Mouse (Mus musculus): ENCODE measurements around the gene Eya2. TPM values are rescaled to one million over a fixed set of nuclear protein-coding genes. Genes with fewer than 3 reads are reported as not detected.

Gene Eya2
- polyA plus RNA-seq, 1 experiment from 2014 or later: 0.16 TPM

GRCm38 (mm10) chr2:165721941-165722340 is 127.1 kb downstream of the Eya2 start:
- TF ChIP-seq CTCF (IDR thresholded peaks at IDR 0.05; ENCODE audit: low read depth): no peak
- 91% methylated on average over 5 of the region's 5 CpGs for WGBS
- ATAC-seq: no peak

DNA sequence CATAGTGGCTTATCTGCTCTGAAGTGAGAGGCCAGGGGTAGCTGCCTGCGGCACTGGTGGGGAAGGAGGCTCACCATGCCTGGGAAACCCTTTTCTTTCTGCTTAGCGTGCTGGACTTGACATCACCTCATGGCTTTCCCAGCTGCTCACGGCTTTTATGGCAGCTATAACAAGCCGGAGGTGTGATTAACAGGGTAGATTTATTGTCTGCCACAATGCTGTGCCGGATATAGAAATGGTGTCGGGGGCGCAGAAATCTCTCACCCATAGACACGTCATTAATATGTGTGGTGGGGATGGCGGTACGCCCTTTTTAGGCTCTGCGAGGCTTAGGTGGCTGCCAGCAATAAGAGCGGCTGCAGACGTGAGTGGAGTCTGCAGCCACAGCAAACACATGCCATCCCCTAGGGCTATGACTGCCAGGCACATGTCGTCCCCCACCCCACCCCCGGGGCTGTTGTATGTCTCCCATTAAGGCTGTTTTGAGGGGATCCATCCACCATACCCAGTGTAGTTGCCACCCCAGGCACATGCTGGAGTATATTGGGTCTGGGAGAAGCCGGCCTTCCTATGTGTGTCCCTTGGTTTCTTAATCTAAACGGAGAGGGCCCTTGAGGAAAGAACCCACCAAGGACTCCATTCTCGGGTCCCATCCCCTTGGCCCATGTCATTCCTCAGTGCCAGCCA is 137.9 kb downstream of the Eya2 start:
- H3K4me1 ChIP-seq (replicated peaks; ENCODE audit: control insufficient read depth, insufficient read depth, low read length): no peaks in the 10 kb centered on the region
- no peak overlapping the region for H3K4me2 ChIP-seq (replicated peaks; ENCODE audit: low read depth)
- H3K9ac ChIP-seq (ENCODE audit: low read depth, low read length): no peak overlapping the region
- H3K27ac ChIP-seq (ENCODE audit: low read depth, low read length): no peak overlapping the region
- no peak overlapping the region for H3K4me3 ChIP-seq (ENCODE audit: low read depth, low read length)
- no peaks in the 10 kb centered on the region for H3K9me3 ChIP-seq (ENCODE audit: control insufficient read depth)
- no peak for ATAC-seq
- no peaks in the 10 kb centered on the region for H3K27me3 ChIP-seq (replicated peaks; ENCODE audit: control insufficient read depth, insufficient read depth, low read length)
- 49% methylated on average over 18 of the region's 18 CpGs for WGBS
- H3K36me3 ChIP-seq (ENCODE audit: control insufficient read depth, insufficient read depth): no peaks in the 10 kb centered on the region
- TF ChIP-seq CTCF (IDR thresholded peaks at IDR 0.05; ENCODE audit: low read depth): no peak

More at GRCm38 (mm10) chr2:165721941-165722340, 127.1 kb downstream of the Eya2 start:
- Histone ChIP-seq H3K4me1 (replicated peaks; ENCODE audit: control insufficient read depth, insufficient read depth, low read length) (no peaks in the 10 kb centered on the region), H3K36me3 (ENCODE audit: control insufficient read depth, insufficient read depth) (no peaks in the 10 kb centered on the region), H3K4me3 (ENCODE audit: low read depth, low read length) (no peak overlapping the region), H3K9ac (ENCODE audit: low read depth, low read length) (no peak overlapping the region), H3K9me3 (ENCODE audit: control insufficient read depth) (no peaks in the 10 kb centered on the region), H3K4me2 (replicated peaks; ENCODE audit: low read depth) (no peak overlapping the region), H3K27ac (ENCODE audit: low read depth, low read length) (no peak overlapping the region), H3K27me3 (replicated peaks; ENCODE audit: control insufficient read depth, insufficient read depth, low read length) (no peaks in the 10 kb centered on the region)

GRCm38 (mm10) chr2:165733701-165734100 is 138.9 kb downstream of the Eya2 start:
- H3K9ac ChIP-seq (ENCODE audit: low read depth, low read length): no peak overlapping the region
- 74% methylated on average over 7 of the region's 8 CpGs for WGBS
- H3K36me3 ChIP-seq (ENCODE audit: control insufficient read depth, insufficient read depth): no peaks in the 10 kb centered on the region
- no peak overlapping the region for H3K4me3 ChIP-seq (ENCODE audit: low read depth, low read length)
- no peaks in the 10 kb centered on the region for H3K4me1 ChIP-seq (replicated peaks; ENCODE audit: control insufficient read depth, insufficient read depth, low read length)
- no peaks in the 10 kb centered on the region for H3K27me3 ChIP-seq (replicated peaks; ENCODE audit: control insufficient read depth, insufficient read depth, low read length)
- no peak for TF ChIP-seq CTCF (IDR thresholded peaks at IDR 0.05; ENCODE audit: low read depth)
- H3K4me2 ChIP-seq (replicated peaks; ENCODE audit: low read depth): no peak overlapping the region
- no peak overlapping the region for H3K27ac ChIP-seq (ENCODE audit: low read depth, low read length)
- no peak for ATAC-seq
- H3K9me3 ChIP-seq (ENCODE audit: control insufficient read depth): no peaks in the 10 kb centered on the region

DNA sequence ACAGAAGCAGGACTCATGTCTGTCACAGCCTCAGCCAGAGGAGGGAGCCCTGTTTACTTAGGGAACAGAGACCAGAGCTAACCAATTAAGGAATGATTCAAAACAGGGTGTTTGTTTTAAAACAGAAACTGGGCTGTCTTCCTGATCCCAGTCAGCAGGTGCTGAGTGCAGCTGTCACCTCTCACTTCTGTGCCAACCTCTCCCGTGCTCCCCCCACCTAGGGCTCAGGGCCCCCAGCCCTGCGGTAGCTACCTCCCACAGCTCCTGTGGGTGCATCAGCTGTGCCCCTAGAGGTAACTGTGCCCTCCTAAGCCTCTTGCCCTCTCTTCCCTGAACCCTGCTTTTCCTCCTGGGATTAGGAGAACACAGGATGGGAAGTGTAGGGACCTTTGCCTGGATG is 141.5 kb downstream of the Eya2 start:
- Histone ChIP-seq H3K27ac (ENCODE audit: low read depth, low read length) (no peak overlapping the region), H3K4me1 (replicated peaks; ENCODE audit: control insufficient read depth, insufficient read depth, low read length) (no peaks in the 10 kb centered on the region), H3K36me3 (ENCODE audit: control insufficient read depth, insufficient read depth) (no peaks in the 10 kb centered on the region), H3K9ac (ENCODE audit: low read depth, low read length) (no peak overlapping the region), H3K9me3 (ENCODE audit: control insufficient read depth) (no peaks in the 10 kb centered on the region), H3K4me2 (replicated peaks; ENCODE audit: low read depth) (no peak overlapping the region), H3K27me3 (replicated peaks; ENCODE audit: control insufficient read depth, insufficient read depth, low read length) (no peaks in the 10 kb centered on the region), H3K4me3 (ENCODE audit: low read depth, low read length) (no peak overlapping the region)
- no peak for TF ChIP-seq CTCF (IDR thresholded peaks at IDR 0.05; ENCODE audit: low read depth)
- WGBS: 27% methylated on average over 2 of the region's 2 CpGs
- no peak for ATAC-seq

DNA sequence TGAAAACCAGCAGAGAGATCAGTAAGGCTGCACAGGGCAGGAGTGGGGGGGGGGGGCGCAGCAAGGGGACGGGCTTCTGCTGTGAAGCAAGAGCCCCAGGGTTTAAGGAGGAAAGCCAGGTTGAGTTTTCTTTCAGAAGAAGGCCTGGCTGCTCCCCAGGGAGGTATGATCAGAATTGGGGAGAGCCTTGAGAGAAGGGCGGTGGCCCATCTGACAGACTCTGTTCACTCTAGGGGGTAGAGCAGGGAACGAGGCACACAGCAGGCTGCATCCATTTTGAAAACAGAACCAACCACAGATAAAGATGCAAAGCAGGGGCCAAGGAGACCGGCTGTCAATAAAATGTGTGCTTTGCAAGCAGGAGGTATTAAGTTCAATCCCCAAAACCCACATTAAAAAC is 145.5 kb downstream of the Eya2 start:
- H3K9ac ChIP-seq (ENCODE audit: low read depth, low read length): no peak overlapping the region
- no peaks in the 10 kb centered on the region for H3K9me3 ChIP-seq (ENCODE audit: control insufficient read depth)
- no peak overlapping the region for H3K4me3 ChIP-seq (ENCODE audit: low read depth, low read length)
- no peak overlapping the region for H3K27ac ChIP-seq (ENCODE audit: low read depth, low read length)
- H3K4me1 ChIP-seq (replicated peaks; ENCODE audit: control insufficient read depth, insufficient read depth, low read length): 0 out of 2 replicates have a peak, but pooled peaks cover 4% of the 10 kb centered on the region
- ATAC-seq: no peak
- no peak overlapping the region for H3K4me2 ChIP-seq (replicated peaks; ENCODE audit: low read depth)
- 0 out of 2 replicates have a peak, but pooled peaks cover 3% of the 10 kb centered on the region for H3K27me3 ChIP-seq (replicated peaks; ENCODE audit: control insufficient read depth, insufficient read depth, low read length)
- 67% methylated on average over 5 of the region's 5 CpGs for WGBS
- TF ChIP-seq CTCF (IDR thresholded peaks at IDR 0.05; ENCODE audit: low read depth): no peak
- no peaks in the 10 kb centered on the region for H3K36me3 ChIP-seq (ENCODE audit: control insufficient read depth, insufficient read depth)

DNA sequence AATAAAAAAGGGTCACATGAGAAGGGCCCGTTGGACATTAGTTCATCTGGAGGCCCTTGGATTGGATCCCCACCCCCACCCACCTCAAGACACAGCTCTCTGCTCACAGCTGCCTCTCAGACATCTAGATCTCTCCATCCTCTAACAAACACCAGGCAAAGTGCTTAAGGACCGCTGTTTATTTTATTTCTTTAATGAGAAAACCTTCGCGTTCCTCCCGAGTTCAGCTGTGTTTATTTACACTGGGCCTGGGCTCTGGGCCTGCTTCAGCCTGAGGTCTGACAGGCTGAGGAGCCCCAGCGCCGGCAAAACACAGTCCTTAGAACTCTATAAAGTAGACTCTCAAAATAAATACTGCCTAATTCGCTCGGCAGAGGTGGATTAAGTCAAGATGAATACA is 146.2 kb downstream of the Eya2 start:
- no peak overlapping the region for H3K4me3 ChIP-seq (ENCODE audit: low read depth, low read length)
- TF ChIP-seq CTCF (IDR thresholded peaks at IDR 0.05; ENCODE audit: low read depth): no peak
- no peaks in the 10 kb centered on the region for H3K9me3 ChIP-seq (ENCODE audit: control insufficient read depth)
- ATAC-seq: no peak
- WGBS: 21% methylated on average over 9 of the region's 9 CpGs
- no peak overlapping the region for H3K9ac ChIP-seq (ENCODE audit: low read depth, low read length)
- H3K36me3 ChIP-seq (ENCODE audit: control insufficient read depth, insufficient read depth): no peaks in the 10 kb centered on the region
- no peak overlapping the region for H3K4me2 ChIP-seq (replicated peaks; ENCODE audit: low read depth)
- H3K4me1 ChIP-seq (replicated peaks; ENCODE audit: control insufficient read depth, insufficient read depth, low read length): 0 out of 2 replicates have a peak, but pooled peaks cover 4% of the 10 kb centered on the region
- H3K27me3 ChIP-seq (replicated peaks; ENCODE audit: control insufficient read depth, insufficient read depth, low read length): 0 out of 2 replicates have a peak, but pooled peaks cover 3% of the 10 kb centered on the region
- no peak overlapping the region for H3K27ac ChIP-seq (ENCODE audit: low read depth, low read length)
